Mouse (Mus musculus): ENCODE measurements around the gene Hba-a1.
"Not testable (repeated sequence)": the region's sequence is repeated elsewhere in the genome, so short reads cannot be mapped to it uniquely, and the experiment has no call there.

The Hba-a1 gene

GRCm38 (mm10) chr11:32296203-32296602, 12.9 kb downstream of the Hba-a1 start, which contains the start of gene Hba-a2:
Hba-a2 (plus strand) TSS chr11:32296489.
- DNase-seq (ENCODE audit: low spot score): not testable (repeated sequence)

DNA sequence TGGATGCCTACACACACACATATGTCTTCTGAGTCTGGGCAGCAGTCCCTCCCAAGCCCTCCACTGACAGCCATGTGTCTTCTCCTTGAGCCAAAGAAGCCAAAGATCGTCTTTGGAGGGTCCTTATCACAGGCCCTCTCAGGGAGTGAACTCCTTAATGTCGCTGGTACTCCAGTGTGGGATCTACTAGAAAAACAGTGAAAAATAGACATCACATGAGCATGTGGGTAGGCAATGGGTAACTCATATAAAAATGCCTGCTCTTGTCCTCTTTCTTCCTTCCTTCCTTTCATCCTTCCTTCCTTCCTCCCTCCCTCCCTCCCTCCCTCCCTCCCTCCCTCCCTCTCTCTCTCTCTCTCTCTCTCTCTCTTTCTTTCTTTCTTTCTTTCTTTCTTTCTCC, 14.1 kb downstream of the Hba-a1 start:
- not testable (repeated sequence) for DNase-seq (ENCODE audit: low spot score)

DNA sequence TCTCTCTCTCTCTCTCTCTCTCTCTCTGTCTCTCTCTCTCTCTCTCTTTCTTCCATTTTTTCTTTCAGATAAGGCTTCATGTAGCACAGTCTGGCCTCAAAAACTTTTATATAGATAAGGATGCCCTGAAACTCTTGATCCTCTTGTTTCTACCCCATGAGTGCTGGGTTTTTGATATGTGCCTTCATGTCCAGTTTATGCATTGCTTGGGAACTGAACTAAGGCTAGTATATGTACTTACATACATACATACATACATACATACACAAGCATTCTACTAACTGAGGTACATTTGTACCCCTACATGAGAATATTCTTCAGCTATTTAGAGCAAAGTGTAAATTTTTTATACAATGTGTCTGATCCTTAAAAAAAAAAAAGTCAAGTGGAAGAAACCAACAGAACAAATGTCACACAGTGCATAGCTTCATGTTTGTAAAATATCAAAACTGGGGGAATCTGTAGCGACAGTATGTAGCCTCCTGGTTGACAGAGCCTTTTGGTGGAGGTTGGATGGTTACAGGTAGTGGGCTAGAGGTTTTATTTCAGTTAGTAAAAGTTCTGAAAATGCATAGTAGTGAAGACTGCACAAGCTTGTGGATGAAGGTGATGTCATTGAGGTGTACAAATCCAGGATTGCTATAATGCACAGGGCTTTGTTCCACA, 14.7 kb downstream of the Hba-a1 start:
- no peak for DNase-seq (ENCODE audit: low spot score)

- no peak for DNase-seq (ENCODE audit: low spot score)
Measured at GRCm38 (mm10) chr11:32298532-32298918, 15.2 kb downstream of the Hba-a1 start.

GRCm38 (mm10) chr11:32299865-32300264, 16.6 kb downstream of the Hba-a1 start, which contains the start of gene Hbq1a:
Hbq1a (plus strand) TSS chr11:32300069.
- peak; percentile 40 for DNase-seq (ENCODE audit: low spot score)

- peak; percentile 38 for DNase-seq (ENCODE audit: low spot score)
Measured at GRCm38 (mm10) chr11:32300279-32301267, 17.3 kb downstream of the Hba-a1 start.

DNA sequence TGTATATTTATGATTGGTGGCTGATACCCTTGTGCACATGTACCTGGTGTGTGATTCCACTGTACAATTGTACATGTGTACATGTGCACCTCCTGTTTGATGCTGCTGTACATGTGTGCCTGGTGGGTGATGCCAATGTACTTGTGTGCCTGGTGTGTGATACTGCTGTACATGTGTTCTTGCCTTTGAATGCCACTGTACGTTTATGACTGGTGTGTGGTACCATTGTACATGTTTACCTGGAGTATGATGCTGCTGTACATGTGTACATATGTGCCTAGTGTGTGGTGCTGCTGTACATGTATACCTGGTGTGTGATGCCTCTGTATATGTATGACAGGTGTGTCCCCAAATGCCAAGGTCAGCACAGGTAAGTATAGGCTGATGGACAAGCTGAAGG, 18.2 kb downstream of the Hba-a1 start:
- no peak for DNase-seq (ENCODE audit: low spot score)

DNA sequence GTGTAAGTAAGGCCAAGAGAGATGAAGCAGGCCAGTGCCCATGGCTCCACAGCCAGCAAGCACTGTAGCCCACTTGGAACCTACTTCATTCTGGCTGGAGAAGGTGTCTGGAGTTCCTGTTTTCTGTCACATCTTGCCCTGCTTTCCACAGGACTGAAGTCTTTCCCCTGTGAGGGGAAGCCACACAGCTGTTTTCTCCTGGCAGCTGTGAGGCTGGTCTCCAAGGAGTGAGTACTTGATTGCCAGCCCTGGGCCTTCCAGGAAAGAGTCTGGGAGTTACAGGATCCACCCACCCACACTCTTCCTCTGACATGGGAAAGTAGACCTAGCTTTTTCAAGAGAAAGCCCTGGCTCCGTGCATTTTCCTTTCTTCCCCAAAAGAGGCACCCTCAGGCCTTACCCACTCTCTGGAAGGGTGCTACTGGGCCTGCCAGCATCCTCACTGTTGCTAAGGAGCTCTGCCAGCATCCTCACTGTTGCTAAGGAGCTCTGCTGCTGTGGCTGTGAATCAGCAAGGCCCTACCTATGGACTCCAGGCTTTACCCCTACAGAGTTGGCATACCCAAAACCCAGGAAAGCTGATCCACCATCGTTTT, 19.6 kb downstream of the Hba-a1 start:
- DNase-seq (ENCODE audit: low spot score): peak; percentile 33

DNA sequence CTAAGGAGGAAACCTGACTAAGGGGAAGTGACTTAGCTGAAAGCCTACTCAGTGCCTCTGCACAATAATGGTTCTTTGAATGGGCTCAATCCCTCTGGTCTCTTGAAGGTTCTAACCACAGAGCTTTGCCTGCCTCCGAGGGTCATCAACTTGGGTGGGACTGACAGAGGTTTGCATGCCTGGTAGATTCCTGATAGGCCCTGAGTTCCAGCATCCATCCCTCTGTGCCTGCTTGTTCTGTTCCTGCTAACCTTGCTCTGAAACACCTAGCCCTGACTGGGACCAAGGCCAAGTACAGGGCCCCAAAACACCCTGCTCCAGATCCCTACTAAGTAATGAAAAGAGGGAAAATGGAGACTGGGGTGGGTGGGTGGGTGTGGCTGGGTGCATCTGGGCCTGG, 20.1 kb downstream of the Hba-a1 start:
- no peak for DNase-seq (ENCODE audit: low spot score)

DNA sequence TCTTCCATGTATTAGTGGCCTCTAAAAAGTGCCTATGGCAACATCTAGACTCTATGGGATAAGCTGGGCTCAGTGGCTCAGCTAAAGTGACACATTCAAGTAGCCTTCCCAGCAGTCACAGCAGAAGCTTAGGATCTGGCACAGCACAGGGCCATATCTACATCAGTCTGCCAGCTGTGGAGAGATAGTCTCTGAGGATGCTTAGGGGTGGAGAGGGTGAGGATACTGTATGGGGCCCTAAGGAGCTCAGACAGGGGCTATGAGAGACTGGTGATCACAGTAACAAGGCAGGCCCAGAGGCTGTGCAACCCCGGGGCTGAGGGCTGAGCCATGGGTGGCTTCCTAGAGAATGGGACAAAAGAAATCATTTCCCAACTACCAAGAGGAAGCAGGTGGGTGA, 23.7 kb downstream of the Hba-a1 start:
- no peak for DNase-seq (ENCODE audit: low spot score)

- no peak for DNase-seq (ENCODE audit: low spot score)
Measured at GRCm38 (mm10) chr11:32309446-32309845, 26.1 kb downstream of the Hba-a1 start.

DNA sequence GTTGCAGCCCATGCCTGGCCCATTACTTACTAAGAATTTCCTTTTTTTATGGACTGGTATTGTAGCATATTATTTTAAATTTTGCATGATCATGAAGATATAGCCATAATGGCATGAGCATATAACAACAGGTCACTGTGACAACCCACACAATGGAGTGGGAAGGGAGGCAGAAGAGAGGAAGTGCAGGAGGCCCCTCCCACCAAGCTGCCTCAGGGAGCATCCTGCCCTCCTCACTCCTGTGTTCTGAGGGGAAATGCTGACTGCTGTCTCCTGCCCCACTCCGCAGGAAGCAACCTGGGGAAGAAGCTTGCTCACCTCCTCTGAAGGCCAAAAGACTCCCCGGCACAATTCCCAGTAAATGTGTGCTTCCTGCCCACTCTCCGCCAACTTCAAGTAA, 26.6 kb downstream of the Hba-a1 start:
- no peak for DNase-seq (ENCODE audit: low spot score)

- DNase-seq (ENCODE audit: low spot score): no peak
Measured at GRCm38 (mm10) chr11:32316009-32316408, 32.7 kb downstream of the Hba-a1 start.

DNA sequence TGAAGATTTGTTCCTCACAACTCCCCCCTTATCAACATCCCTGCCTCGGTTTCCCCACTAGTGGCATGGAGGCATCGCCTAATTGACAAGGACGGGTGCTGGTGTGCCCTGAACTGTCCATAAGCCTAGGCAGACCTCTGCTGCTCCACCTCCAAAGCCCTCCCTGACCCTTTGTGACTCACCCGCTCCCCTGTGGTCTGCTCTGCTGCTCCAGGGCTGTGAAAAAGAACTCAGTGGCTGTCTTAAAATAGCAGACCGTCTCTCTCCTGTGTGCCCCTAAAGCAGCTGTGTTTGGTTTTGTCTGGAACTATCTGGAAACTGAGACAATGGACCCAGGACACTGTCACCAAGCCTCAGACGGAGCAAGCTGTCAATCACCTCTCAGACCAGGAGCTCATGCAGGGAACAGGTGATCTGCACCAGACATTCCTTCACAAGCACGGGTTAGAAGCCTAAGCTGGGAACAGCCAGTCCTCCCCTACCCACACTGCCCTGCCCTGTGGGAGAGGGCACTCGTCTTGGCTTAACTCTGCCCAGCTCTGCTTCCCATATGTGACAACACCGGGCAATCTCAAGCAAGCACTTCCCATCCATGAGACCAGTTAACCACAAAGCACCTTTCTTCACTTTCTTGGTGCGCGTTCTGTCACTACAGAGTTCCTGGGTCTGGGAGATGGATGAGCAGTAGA, 37.3 kb downstream of the Hba-a1 start:
- DNase-seq (ENCODE audit: low spot score): no peak

GRCm38 (mm10) chr11:32321196-32321565, 37.9 kb downstream of the Hba-a1 start:
- peak; percentile 89 for DNase-seq (ENCODE audit: low spot score)

DNA sequence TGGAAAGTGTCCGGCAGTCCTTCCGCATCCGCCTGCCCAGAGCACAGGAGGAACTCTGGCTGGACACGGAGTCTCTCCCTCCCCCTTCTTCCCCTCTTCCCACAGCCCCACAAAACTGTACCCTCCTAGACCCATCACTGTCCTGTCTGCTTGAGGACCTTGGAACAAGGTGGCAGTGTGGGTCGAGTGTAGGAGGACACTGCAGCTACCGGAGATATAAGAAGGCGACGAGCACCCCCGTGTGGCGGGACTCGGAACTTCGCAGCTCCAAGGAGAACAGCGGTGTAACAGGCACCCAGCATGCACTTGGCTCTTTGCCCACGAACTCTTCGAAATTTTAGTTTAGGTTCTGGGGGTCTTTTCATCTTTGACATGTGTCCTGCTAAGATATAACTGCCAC, 41.3 kb downstream of the Hba-a1 start:
- peak; percentile 83 for DNase-seq (ENCODE audit: low spot score)

DNA sequence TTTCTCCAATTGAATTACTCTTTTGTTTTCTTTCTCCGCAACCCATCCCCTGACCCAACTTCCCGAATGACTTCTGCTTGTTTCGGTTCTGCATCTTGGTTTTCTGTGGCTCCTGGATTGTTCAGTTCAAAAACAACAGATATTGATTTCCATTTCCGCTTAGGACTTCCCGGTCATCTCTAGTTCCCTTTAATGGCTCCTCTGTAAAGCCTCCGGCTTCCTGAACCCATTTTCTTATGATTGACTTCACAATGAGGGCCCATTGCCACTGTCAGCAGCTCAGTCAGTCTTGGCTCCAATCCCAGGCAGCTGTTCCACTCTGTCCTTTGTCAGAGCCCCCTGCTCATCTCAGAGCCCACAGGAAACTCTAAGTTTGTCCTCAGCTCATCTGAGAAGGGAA, 47.8 kb downstream of the Hba-a1 start:
- no peak for DNase-seq (ENCODE audit: low spot score)

DNA sequence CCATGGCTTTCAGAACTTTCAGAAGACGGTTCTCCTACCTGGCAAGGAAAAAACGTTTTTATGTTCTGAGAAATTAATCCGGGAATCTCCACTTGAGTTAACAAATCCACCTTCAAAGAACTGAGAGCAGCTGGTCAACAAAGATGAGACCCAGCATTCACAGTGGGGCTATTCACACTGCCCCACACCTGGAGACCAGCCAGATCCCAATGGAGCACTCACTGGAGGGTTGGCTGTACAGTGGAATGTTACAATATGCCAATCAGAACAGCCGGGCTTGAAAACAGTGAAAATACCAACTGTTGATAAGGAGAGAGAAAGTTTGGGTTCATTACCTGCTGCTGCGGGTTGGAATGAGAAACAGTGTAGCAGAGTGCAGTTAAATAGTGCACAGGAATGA, 48.5 kb downstream of the Hba-a1 start:
- DNase-seq (ENCODE audit: low spot score): no peak

DNA sequence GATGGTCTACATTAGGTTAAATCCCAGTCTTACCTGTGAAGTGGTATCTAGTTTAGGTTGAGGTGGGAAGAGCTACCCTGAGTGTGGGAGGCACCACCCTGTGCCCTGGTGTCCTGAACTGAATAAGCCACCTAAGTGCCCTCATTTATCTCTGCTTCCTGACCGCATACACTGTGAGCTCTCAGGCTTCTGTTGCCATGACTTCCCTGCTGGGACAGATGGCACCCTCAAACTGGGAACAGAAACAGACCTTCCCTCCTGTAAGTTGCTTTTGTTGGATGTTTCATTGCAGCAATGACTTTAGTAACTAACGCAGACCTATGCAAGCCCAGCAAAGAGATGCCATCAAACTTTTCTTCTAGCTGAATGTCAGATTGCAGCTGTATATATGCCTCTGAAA, 49.9 kb downstream of the Hba-a1 start:
- DNase-seq (ENCODE audit: low spot score): no peak

All from MN1 (cell line).